In genomic region chr8:120293421-120294357, GRCm38 (mm10) we compare ENCODE assay signal across 9 mouse cellular contexts.
DNase-seq lines count a peak whose midpoint lies in the region; ATAC-seq and TF ChIP-seq lines count a peak whose summit lies in the region.
"Had no signal": no experiment of that assay in that cellular context is flagged by ENCODE, and none has a peak within 500 bp of the region (broad histone marks: within the 10 kb centered on the region; RNA-seq: fewer than 3 reads in every experiment).

No protein-coding gene starts in this region.

- no peak overlapping the region; the same call in 1 of the 2 replicates for H3K27ac ChIP-seq in heart, adult 2 months
- peak overlapping the region; percentile 69 for H3K27ac ChIP-seq in hindbrain, embryonic 14.5 days
- peak overlapping the region; percentile 69 for H3K27ac ChIP-seq in midbrain, embryonic 15.5 days

- ATAC-seq in hindbrain, embryonic 14.5 days (ENCODE audit: low FRiP score), result no peak
- ATAC-seq in midbrain, embryonic 15.5 days (replicated peaks), result peak; percentile 29

- no peaks in the 10 kb centered on the region for H3K27me3 ChIP-seq in heart, adult 2 months (ENCODE audit: control insufficient read depth, insufficient read depth, low read length)
- H3K27me3 ChIP-seq in hindbrain, embryonic 14.5 days (ENCODE audit: control insufficient read depth, insufficient read depth, low read length), result no peaks in the 10 kb centered on the region
- H3K27me3 ChIP-seq in midbrain, embryonic 15.5 days (replicated peaks), result no peaks in the 10 kb centered on the region

- H3K4me1 ChIP-seq in heart, adult 2 months (ENCODE audit: control insufficient read depth, insufficient read depth, low read length), result peaks cover 13% of the 10 kb centered on the region
- peaks cover 96% of the 10 kb centered on the region for H3K4me1 ChIP-seq in hindbrain, embryonic 14.5 days (replicated peaks; ENCODE audit: control insufficient read depth, insufficient read depth, low read length)
- peaks cover 89% of the 10 kb centered on the region for H3K4me1 ChIP-seq in midbrain, embryonic 15.5 days

- no peaks in the 10 kb centered on the region for H3K36me3 ChIP-seq in heart, adult 2 months (ENCODE audit: control insufficient read depth, insufficient read depth, low read length)
- no peaks in the 10 kb centered on the region for H3K36me3 ChIP-seq in hindbrain, embryonic 14.5 days (replicated peaks; ENCODE audit: control insufficient read depth, insufficient read depth)
- H3K36me3 ChIP-seq in midbrain, embryonic 15.5 days (replicated peaks), result no peaks in the 10 kb centered on the region

- intact Hi-C loops in heart, adult 2 months (cut with DNase I), result no loop called here
- intact Hi-C loops in heart, postnatal 25 days (cut with DNase I), result no loop called here

- H3K4me3 ChIP-seq in heart, adult 2 months, result no peak overlapping the region
- H3K4me3 ChIP-seq in hindbrain, embryonic 14.5 days (replicated peaks; ENCODE audit: low read length), result no peak overlapping the region
- no peak overlapping the region for H3K4me3 ChIP-seq in midbrain, embryonic 15.5 days

- H3K4me2 ChIP-seq in hindbrain, embryonic 14.5 days (replicated peaks), result no peak overlapping the region
- H3K4me2 ChIP-seq in midbrain, embryonic 15.5 days, result no peak overlapping the region

- H3K9me3 ChIP-seq in hindbrain, embryonic 14.5 days (ENCODE audit: control insufficient read depth, low read length), result no peaks in the 10 kb centered on the region
- H3K9me3 ChIP-seq in midbrain, embryonic 15.5 days, result no peaks in the 10 kb centered on the region

- no peaks in the 10 kb centered on the region for H3K79me2 ChIP-seq in heart, adult 2 months (replicated peaks; ENCODE audit: control insufficient read depth, insufficient read depth, low read length)

- no peak for DNase-seq in heart, adult 2 months
- DNase-seq in heart, postnatal 25 days (ENCODE audit: low spot score), result no peak
- DNase-seq in c-Kit-positive CD71-positive TER-119-negative erythroid progenitor cells, embryonic 14.5 days (ENCODE audit: low read depth), result peak; percentile 87
- no peak for DNase-seq in hindbrain, embryonic 14.5 days (ENCODE audit: low spot score)
- no peak for DNase-seq in adrenal gland, adult (ENCODE audit: inconsistent age in 2 of 2, low spot score in 1 of 2)
- no peak for DNase-seq in adrenal gland, postnatal 10 days
- no peak for DNase-seq in embryo, embryonic 10.5 days (ENCODE audit: low spot score)
- DNase-seq: cerebellum, adult 18-20 months had no signal

- TF ChIP-seq EP300 in heart, adult 2 months (IDR thresholded peaks at IDR 0.05; ENCODE audit: insufficient read depth, low read depth, low read length), result 0 out of 2 replicates have a peak, but pooled peaks have one; percentile 14

- TF ChIP-seq CTCF in heart, adult 2 months (IDR thresholded peaks at IDR 0.05), result no peak

- TF ChIP-seq POLR2A in heart, adult 2 months (IDR thresholded peaks at IDR 0.05; ENCODE audit: insufficient read depth, low read depth, low read length), result no peak

- WGBS in heart, adult 2 months, result 72% methylated on average over 18 of the region's 18 CpGs
- 16% methylated on average over 18 of the region's 18 CpGs for WGBS in hindbrain, embryonic 14.5 days
- 21% methylated on average over 18 of the region's 18 CpGs for WGBS in midbrain, embryonic 15.5 days

- peak overlapping the region; percentile 23; the same call in 1 of the 2 replicates for H3K9ac ChIP-seq in heart, adult 2 months (ENCODE audit: low read depth, low read length)
- peak overlapping the region; percentile 29 for H3K9ac ChIP-seq in hindbrain, embryonic 14.5 days
- H3K9ac ChIP-seq in midbrain, embryonic 15.5 days, result no peak overlapping the region; the same call in 1 of the 2 replicates
